Mouse (Mus musculus) urinary bladder, adult 18-20 months (tissue): ENCODE measurements at regions not wholly inside any gene's neighbourhood (a gene's known extent, or its start where the extent isn't known, plus 50 kb on each side); places are given as distances from the start of the nearest gene placed in this dataset.

Experiments
- DNase-seq, 2 experiments: peaks; one replicate each; pipeline ENCODE4 v3.0.0; 2022; ENCODE audit warnings: low spot score in 2 of 2, mixed read lengths in 2 of 2

GRCm38 (mm10) chr12:39952854-39953253 is 85.0 kb downstream of the Arl4a start:
- DNase-seq: no peak

GRCm38 (mm10) chr12:39951911-39952310 is 85.9 kb downstream of the Arl4a start:
- DNase-seq: no peak

- DNase-seq: no peak
Observed at GRCm38 (mm10) chr12:39950270-39950801, 87.5 kb downstream of the Arl4a start.

GRCm38 (mm10) chr12:39942910-39943309 is 94.9 kb downstream of the Arl4a start:
- no peak for DNase-seq

- DNase-seq: no peak
Observed at GRCm38 (mm10) chr12:39941162-39941561, 96.7 kb downstream of the Arl4a start.

- DNase-seq: no peak
Observed at GRCm38 (mm10) chr12:39939017-39939416, 98.8 kb downstream of the Arl4a start.

- no peak for DNase-seq
Observed at GRCm38 (mm10) chr12:39938211-39938610, 99.6 kb downstream of the Arl4a start.

GRCm38 (mm10) chr12:39936331-39936730 is 101.5 kb downstream of the Arl4a start:
- DNase-seq: no peak

GRCm38 (mm10) chr12:39935775-39936174 is 102.0 kb downstream of the Arl4a start:
- no peak for DNase-seq

GRCm38 (mm10) chr12:39934877-39935276 is 102.9 kb downstream of the Arl4a start:
- no peak for DNase-seq

GRCm38 (mm10) chr12:39931251-39931650 is 106.6 kb downstream of the Arl4a start:
- DNase-seq: no peak

GRCm38 (mm10) chr12:39927902-39928301 is 109.9 kb downstream of the Arl4a start:
- DNase-seq: no peak

- DNase-seq: no peak
Observed at GRCm38 (mm10) chr12:39927014-39927413, 110.8 kb downstream of the Arl4a start.

- DNase-seq: no peak
Observed at GRCm38 (mm10) chr12:39921481-39921880, 116.3 kb downstream of the Arl4a start.

- DNase-seq: no peak
Observed at GRCm38 (mm10) chr12:39920466-39920913, 117.3 kb downstream of the Arl4a start.

- DNase-seq: no peak
Observed at GRCm38 (mm10) chr12:39919909-39920308, 117.9 kb downstream of the Arl4a start.

- no peak for DNase-seq
Observed at GRCm38 (mm10) chr12:39888493-39888892, 149.3 kb downstream of the Arl4a start.

GRCm38 (mm10) chr12:39885366-39885765 is 152.5 kb downstream of the Arl4a start:
- DNase-seq: no peak

GRCm38 (mm10) chr12:39880309-39880708 is 157.5 kb downstream of the Arl4a start:
- no peak for DNase-seq

GRCm38 (mm10) chr12:39873917-39874316 is 163.9 kb downstream of the Arl4a start:
- no peak for DNase-seq

GRCm38 (mm10) chr12:39861797-39862196 is 176.0 kb downstream of the Arl4a start:
- DNase-seq: no peak

- no peak for DNase-seq
Observed at GRCm38 (mm10) chr12:39851610-39852009, 186.2 kb downstream of the Arl4a start.

GRCm38 (mm10) chr12:39849346-39850058 is 188.3 kb downstream of the Arl4a start:
- no peak for DNase-seq

GRCm38 (mm10) chr12:39840615-39841014 is 197.2 kb downstream of the Arl4a start:
- no peak for DNase-seq
